Mouse (Mus musculus) kidney, embryonic 15.5 days (tissue): ENCODE measurements at regions not wholly inside any gene's neighbourhood (a gene's known extent, or its start where the extent isn't known, plus 50 kb on each side); places are given as distances from the start of the nearest gene placed in this dataset.
A peak's percentile ranks its signal among the peaks of the same experiment; 100 is the strongest.
"Not testable (repeated sequence)": the region's sequence is repeated elsewhere in the genome, so short reads cannot be mapped to it uniquely, and the experiment has no call there.

Experiments
- ATAC-seq: fragments of 200-750 bp; cut with Nextera tagmentation; replicated peaks from 2 replicates; pipeline ENCODE4 v1.8.0; 2017; ENCODE audit warnings: moderate TSS enrichment; ENCODE audit not compliant: low FRiP score
- H3K27ac ChIP-seq: fragments of 300-500 bp; sonication (generic); 2 replicates; pipeline ENCODE4 v1.5.1; 2015; ENCODE audit warnings: mild to moderate bottlenecking, inconsistent platforms
- H3K27me3 ChIP-seq: fragments of 300-500 bp; sonication (generic); 2 replicates; pipeline ENCODE4 v1.6.1; 2015; ENCODE audit warnings: inconsistent platforms
- H3K36me3 ChIP-seq: fragments of 300-500 bp; sonication (generic); 2 replicates; pipeline ENCODE4 v1.6.1; 2015; ENCODE audit warnings: inconsistent platforms
- H3K4me1 ChIP-seq: fragments of 300-500 bp; sonication (generic); 2 replicates; pipeline ENCODE4 v1.6.1; 2015; ENCODE audit warnings: inconsistent platforms
- H3K4me2 ChIP-seq: fragments of 300-500 bp; sonication (generic); 2 replicates; pipeline ENCODE4 v1.6.1; 2015; ENCODE audit warnings: moderate library complexity, mild to moderate bottlenecking, inconsistent platforms
- H3K4me3 ChIP-seq: fragments of 300-500 bp; sonication (generic); replicated peaks from 2 replicates; pipeline ENCODE4 v1.5.1; 2015; ENCODE audit warnings: mild to moderate bottlenecking, inconsistent platforms
- H3K9ac ChIP-seq: fragments of 300-500 bp; sonication (generic); 2 replicates; pipeline ENCODE4 v1.6.1; 2015; ENCODE audit warnings: mild to moderate bottlenecking, inconsistent platforms
- H3K9me3 ChIP-seq: fragments of 300-500 bp; sonication (generic); replicated peaks from 2 replicates; pipeline ENCODE4 v1.6.1; 2016; ENCODE audit warnings: inconsistent platforms
- WGBS: fragments of 180-500 bp; shearing (Covaris S2); methylation state at CpG from one replicate; pipeline ENCODE4 v1.1.7; 2015; ENCODE audit warnings: mixed read lengths; 5-methylcytosine and 5-hydroxymethylcytosine counted together

- H3K36me3 ChIP-seq, result no peaks in the 10 kb centered on the region
- H3K4me3 ChIP-seq, result no peak overlapping the region
- H3K27ac ChIP-seq, result no peak overlapping the region
- peaks cover 2% of the 10 kb centered on the region; the same call in 1 of the 2 replicates for H3K27me3 ChIP-seq
- no peak overlapping the region for H3K9ac ChIP-seq
- H3K4me1 ChIP-seq, result no peaks in the 10 kb centered on the region
- H3K9me3 ChIP-seq, result no peaks in the 10 kb centered on the region
- ATAC-seq, result no peak
- WGBS, result 57% methylated on average over 2 of the region's 2 CpGs
- no peak overlapping the region for H3K4me2 ChIP-seq
These were observed 139.5 kb upstream of the Sfswap start for GRCm38 (mm10) chr5:129361527-129361926.

- H3K27ac ChIP-seq, result no peak overlapping the region
- H3K36me3 ChIP-seq, result no peaks in the 10 kb centered on the region
- H3K4me1 ChIP-seq, result no peaks in the 10 kb centered on the region
- H3K4me2 ChIP-seq, result no peak overlapping the region
- no peak overlapping the region for H3K9ac ChIP-seq
- H3K27me3 ChIP-seq, result no peaks in the 10 kb centered on the region
- H3K4me3 ChIP-seq, result no peak overlapping the region
- ATAC-seq, result no peak
- WGBS, result 72% methylated on average over 10 of the region's 10 CpGs
- H3K9me3 ChIP-seq, result no peaks in the 10 kb centered on the region
These were observed 137.8 kb upstream of the Sfswap start for GRCm38 (mm10) chr5:129363189-129363588.

- Histone ChIP-seq H3K27me3 (no peaks in the 10 kb centered on the region), H3K4me2 (no peak overlapping the region), H3K36me3 (no peaks in the 10 kb centered on the region), H3K4me1 (no peaks in the 10 kb centered on the region), H3K9me3 (no peaks in the 10 kb centered on the region), H3K9ac (no peak overlapping the region), H3K4me3 (no peak overlapping the region), H3K27ac (no peak overlapping the region)
- WGBS, result 83% methylated on average over 8 of the region's 8 CpGs
- no peak for ATAC-seq
These were observed 136.0 kb upstream of the Sfswap start for GRCm38 (mm10) chr5:129365026-129365425.

GRCm38 (mm10) chr5:129367266-129367665, 133.8 kb upstream of the Sfswap start:
- no peak overlapping the region for H3K27ac ChIP-seq
- no peaks in the 10 kb centered on the region for H3K36me3 ChIP-seq
- H3K9ac ChIP-seq, result no peak overlapping the region
- H3K9me3 ChIP-seq, result no peaks in the 10 kb centered on the region
- no peak for ATAC-seq
- H3K4me2 ChIP-seq, result no peak overlapping the region
- no peaks in the 10 kb centered on the region for H3K27me3 ChIP-seq
- H3K4me1 ChIP-seq, result no peaks in the 10 kb centered on the region
- H3K4me3 ChIP-seq, result no peak overlapping the region
- WGBS, result 68% methylated on average over 13 of the region's 13 CpGs

- Histone ChIP-seq H3K4me1 (no peaks in the 10 kb centered on the region), H3K4me3 (no peak overlapping the region), H3K27ac (no peak overlapping the region), H3K36me3 (no peaks in the 10 kb centered on the region), H3K27me3 (no peaks in the 10 kb centered on the region), H3K9me3 (no peaks in the 10 kb centered on the region; the same call in 1 of the 2 replicates), H3K4me2 (no peak overlapping the region), H3K9ac (no peak overlapping the region)
- WGBS, result 87% methylated on average over 7 of the region's 7 CpGs
- no peak for ATAC-seq
These were observed 120.2 kb upstream of the Sfswap start for GRCm38 (mm10) chr5:129380861-129381260.

GRCm38 (mm10) chr5:129384976-129385375, 116.0 kb upstream of the Sfswap start:
- 91% methylated on average over 8 of the region's 8 CpGs for WGBS
- no peak overlapping the region for H3K4me2 ChIP-seq
- H3K4me1 ChIP-seq, result no peaks in the 10 kb centered on the region
- no peak for ATAC-seq
- H3K9me3 ChIP-seq, result no peaks in the 10 kb centered on the region
- H3K27ac ChIP-seq, result no peak overlapping the region
- H3K9ac ChIP-seq, result no peak overlapping the region
- no peaks in the 10 kb centered on the region for H3K36me3 ChIP-seq
- 0 out of 2 replicates have a peak, but pooled peaks cover 3% of the 10 kb centered on the region for H3K27me3 ChIP-seq
- no peak overlapping the region for H3K4me3 ChIP-seq

- H3K9ac ChIP-seq, H3K27ac ChIP-seq, H3K9me3 ChIP-seq, H3K4me2 ChIP-seq, H3K27me3 ChIP-seq, H3K4me1 ChIP-seq, H3K4me3 ChIP-seq, H3K36me3 ChIP-seq: not testable (repeated sequence)
- peak; percentile 88 for ATAC-seq
- 64% methylated on average over 2 of the region's 7 CpGs for WGBS
These were observed 114.9 kb upstream of the Sfswap start for GRCm38 (mm10) chr5:129385965-129386643.

GRCm38 (mm10) chr5:129386671-129387070, 114.3 kb upstream of the Sfswap start:
- H3K36me3 ChIP-seq, H3K4me1 ChIP-seq, H3K4me3 ChIP-seq, H3K9me3 ChIP-seq, H3K27ac ChIP-seq, H3K27me3 ChIP-seq, H3K4me2 ChIP-seq, H3K9ac ChIP-seq: not testable (repeated sequence)
- ATAC-seq, result peak; percentile 89
- no CpG with 5 or more reads among the region's 8 CpGs for WGBS

GRCm38 (mm10) chr5:129387301-129387700, 113.7 kb upstream of the Sfswap start:
- H3K4me2 ChIP-seq, result no peak overlapping the region
- WGBS, result 70% methylated on average over 3 of the region's 3 CpGs
- ATAC-seq, result no peak

GRCm38 (mm10) chr5:129390921-129391371, 110.1 kb upstream of the Sfswap start:
- H3K27ac ChIP-seq, result no peak overlapping the region
- H3K4me1 ChIP-seq, result peaks cover 11% of the 10 kb centered on the region
- H3K4me3 ChIP-seq, result no peak overlapping the region
- no peaks in the 10 kb centered on the region for H3K36me3 ChIP-seq
- 0 out of 2 replicates have a peak, but pooled peaks cover 3% of the 10 kb centered on the region for H3K27me3 ChIP-seq
- no peak for ATAC-seq
- no peaks in the 10 kb centered on the region for H3K9me3 ChIP-seq
- no peak overlapping the region for H3K9ac ChIP-seq
- H3K4me2 ChIP-seq, result no peak overlapping the region
- 68% methylated on average over 4 of the region's 4 CpGs for WGBS

More at GRCm38 (mm10) chr5:129387301-129387700, 113.7 kb upstream of the Sfswap start:
- Histone ChIP-seq H3K4me1 (peaks cover 5% of the 10 kb centered on the region), H3K4me3 (no peak overlapping the region), H3K9ac (no peak overlapping the region), H3K9me3 (no peaks in the 10 kb centered on the region), H3K27me3 (0 out of 2 replicates have a peak, but pooled peaks cover 3% of the 10 kb centered on the region), H3K27ac (no peak overlapping the region), H3K36me3 (no peaks in the 10 kb centered on the region)

GRCm38 (mm10) chr5:129393150-129393549, 107.9 kb upstream of the Sfswap start:
- ATAC-seq, result no peak
- H3K4me2 ChIP-seq, result no peak overlapping the region
- no peak overlapping the region for H3K4me3 ChIP-seq
- H3K36me3 ChIP-seq, result no peaks in the 10 kb centered on the region
- peaks cover 11% of the 10 kb centered on the region for H3K4me1 ChIP-seq
- H3K27me3 ChIP-seq, result 0 out of 2 replicates have a peak, but pooled peaks cover 3% of the 10 kb centered on the region
- H3K27ac ChIP-seq, result no peak overlapping the region
- H3K9ac ChIP-seq, result no peak overlapping the region
- WGBS, result 74% methylated on average over 2 of the region's 2 CpGs
- no peaks in the 10 kb centered on the region for H3K9me3 ChIP-seq

GRCm38 (mm10) chr5:129393606-129394255, 107.3 kb upstream of the Sfswap start:
- H3K9me3 ChIP-seq, result no peaks in the 10 kb centered on the region
- peaks cover 11% of the 10 kb centered on the region for H3K4me1 ChIP-seq
- no peaks in the 10 kb centered on the region for H3K27me3 ChIP-seq
- no peak overlapping the region for H3K4me2 ChIP-seq
- ATAC-seq, result no peak
- H3K9ac ChIP-seq, result no peak overlapping the region
- WGBS, result 73% methylated on average over 9 of the region's 9 CpGs
- H3K36me3 ChIP-seq, result no peaks in the 10 kb centered on the region
- H3K27ac ChIP-seq, result no peak overlapping the region
- no peak overlapping the region for H3K4me3 ChIP-seq
